Mouse (Mus musculus) stomach, embryonic 16.5 days (tissue): ENCODE data around the gene Atg10. TPM values are rescaled to one million over a fixed set of nuclear protein-coding genes. Genes with fewer than 3 reads are reported as not detected.

Experiments
- ATAC-seq: fragments of 200-750 bp; cut with Nextera tagmentation; 2 replicates; pipeline ENCODE4 v1.8.0; 2017; ENCODE audit warnings: moderate number of reproducible peaks, moderate TSS enrichment; ENCODE audit not compliant: insufficient read depth, low FRiP score
- H3K27ac ChIP-seq: fragments of 300-500 bp; sonication (generic); 2 replicates; pipeline ENCODE4 v1.5.1; 2014; ENCODE audit warnings: low read length
- H3K27me3 ChIP-seq: fragments of 300-500 bp; sonication (generic); 2 replicates; pipeline ENCODE4 v1.6.1; 2014; ENCODE audit warnings: low read length, control low read depth, mixed read lengths; ENCODE audit not compliant: control insufficient read depth, insufficient read depth
- H3K36me3 ChIP-seq: fragments of 300-500 bp; sonication (generic); 2 replicates; pipeline ENCODE4 v1.6.1; 2014; ENCODE audit warnings: low read length; ENCODE audit not compliant: control insufficient read depth, insufficient read depth
- H3K4me1 ChIP-seq: fragments of 300-500 bp; sonication (generic); 2 replicates; pipeline ENCODE4 v1.6.1; 2014; ENCODE audit warnings: low read length, control low read depth, mixed read lengths; ENCODE audit not compliant: control insufficient read depth, insufficient read depth
- H3K4me2 ChIP-seq: fragments of 300-500 bp; sonication (generic); 2 replicates; pipeline ENCODE4 v1.6.1; 2014; ENCODE audit warnings: low read depth, low read length, mixed read lengths
- H3K4me3 ChIP-seq: fragments of 300-500 bp; sonication (generic); replicated peaks from 2 replicates; pipeline ENCODE4 v1.5.1; 2014; ENCODE audit warnings: mild to moderate bottlenecking, low read length
- H3K9ac ChIP-seq: fragments of 300-500 bp; sonication (generic); 2 replicates; pipeline ENCODE4 v1.6.1; 2014; ENCODE audit warnings: low read length
- H3K9me3 ChIP-seq: fragments of 300-500 bp; sonication (generic); replicated peaks from 2 replicates; pipeline ENCODE4 v1.6.1; 2016; ENCODE audit warnings: low read length, control low read depth; ENCODE audit not compliant: control insufficient read depth
- WGBS: fragments of 180-500 bp; shearing (Covaris S2); extraction: QIAGEN DNeasy Blood & Tissue Kit; methylation state at CpG from one replicate; pipeline ENCODE4 v1.1.7; 2014; 5-methylcytosine and 5-hydroxymethylcytosine counted together
- polyA plus RNA-seq: library from polyadenylated mRNA; unstranded; fragments of >200 nt; fragmentation: Nextera tagmentation; extraction: Ambion mirVana; gene quantifications from 2 replicates; pipeline ENCODE4 v1.2.1, GENCODE M21; 2015

The Atg10 gene
- polyA plus RNA-seq, 1 experiment from 2014 or later = 15.2 TPM

DNA sequence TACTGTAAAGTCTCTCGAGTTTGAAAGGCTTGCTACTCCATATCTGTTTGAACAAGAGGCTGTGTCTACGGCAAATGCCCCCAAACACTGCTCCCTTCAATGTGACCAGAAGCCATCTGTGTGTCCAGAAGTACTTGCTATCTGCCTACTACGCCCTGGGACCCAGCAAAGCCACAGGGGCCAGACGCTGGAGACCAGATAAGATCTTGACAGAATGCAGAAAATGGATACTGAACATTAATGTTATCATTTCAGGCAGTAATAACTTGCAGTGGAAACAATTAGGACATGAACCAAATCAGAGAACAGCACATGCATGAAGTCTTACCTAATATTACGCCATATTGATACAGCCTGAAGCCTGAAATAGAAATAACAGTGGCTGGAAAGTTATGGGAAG lies 56.2 kb downstream of the Atg10 start:
- Histone ChIP-seq H3K9ac (no peak overlapping the region), H3K27me3 (no peaks in the 10 kb centered on the region), H3K27ac (no peak overlapping the region), H3K4me3 (no peak overlapping the region), H3K4me1 (peaks cover 12% of the 10 kb centered on the region), H3K36me3 (no peaks in the 10 kb centered on the region), H3K4me2 (no peak overlapping the region), H3K9me3 (no peaks in the 10 kb centered on the region)
- no peak for ATAC-seq
- 74% methylated on average over 5 of the region's 5 CpGs for WGBS

DNA sequence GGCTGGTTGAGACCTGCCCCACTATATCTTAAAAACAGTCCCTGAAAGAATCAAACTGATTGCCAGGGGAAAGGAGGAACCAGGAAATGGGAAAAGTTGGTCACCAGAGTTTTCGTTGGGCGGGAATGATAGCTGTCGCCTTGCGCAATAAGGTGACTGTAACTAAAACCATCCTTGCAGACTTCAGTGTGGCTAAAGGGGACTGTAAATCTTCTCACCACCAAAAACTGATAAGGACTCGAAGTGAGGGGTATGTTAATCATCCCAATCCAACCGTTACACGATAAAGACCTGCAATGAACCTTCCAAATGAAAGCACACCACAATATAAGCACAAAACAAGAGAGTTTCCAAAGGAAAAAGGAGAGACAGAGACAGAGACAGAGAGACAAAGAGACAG lies 57.5 kb downstream of the Atg10 start:
- H3K4me3 ChIP-seq = no peak overlapping the region
- ATAC-seq = no peak
- H3K27me3 ChIP-seq = no peaks in the 10 kb centered on the region
- no peaks in the 10 kb centered on the region for H3K36me3 ChIP-seq
- WGBS = 74% methylated on average over 7 of the region's 7 CpGs
- no peaks in the 10 kb centered on the region for H3K9me3 ChIP-seq
- H3K4me1 ChIP-seq = peaks cover 15% of the 10 kb centered on the region
- H3K4me2 ChIP-seq = no peak overlapping the region; the same call in 1 of the 2 replicates
- H3K27ac ChIP-seq = no peak overlapping the region; the same call in 1 of the 2 replicates
- no peak overlapping the region for H3K9ac ChIP-seq

DNA sequence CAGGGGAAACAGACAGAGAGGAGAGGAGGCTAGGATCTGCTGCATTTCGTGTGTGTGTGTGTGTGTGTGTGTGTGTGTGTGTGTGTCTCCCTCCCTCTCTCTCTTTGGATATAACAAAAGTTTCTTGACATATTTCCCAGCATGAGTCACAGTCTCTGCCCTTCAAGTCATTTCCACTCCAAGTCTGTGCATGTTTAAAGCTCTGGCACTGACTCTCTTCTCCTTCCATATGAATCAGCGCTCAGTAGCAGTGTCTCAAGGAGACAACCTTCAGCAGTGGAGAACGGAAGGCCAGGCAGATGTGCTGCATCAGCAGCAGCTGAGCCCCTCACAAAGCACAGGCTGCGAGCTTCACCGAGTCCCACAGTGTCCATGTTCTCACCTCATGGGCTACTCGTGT lies 58.6 kb downstream of the Atg10 start:
- Histone ChIP-seq H3K9ac (peak overlapping the region; percentile 40; the same call in 1 of the 2 replicates), H3K9me3 (no peaks in the 10 kb centered on the region), H3K4me1 (peaks cover 15% of the 10 kb centered on the region), H3K27me3 (no peaks in the 10 kb centered on the region), H3K4me3 (no peak overlapping the region), H3K36me3 (no peaks in the 10 kb centered on the region), H3K4me2 (no peak overlapping the region), H3K27ac (peak overlapping the region; percentile 87)
- WGBS = 44% methylated on average over 6 of the region's 6 CpGs
- peak; percentile 86 for ATAC-seq

DNA sequence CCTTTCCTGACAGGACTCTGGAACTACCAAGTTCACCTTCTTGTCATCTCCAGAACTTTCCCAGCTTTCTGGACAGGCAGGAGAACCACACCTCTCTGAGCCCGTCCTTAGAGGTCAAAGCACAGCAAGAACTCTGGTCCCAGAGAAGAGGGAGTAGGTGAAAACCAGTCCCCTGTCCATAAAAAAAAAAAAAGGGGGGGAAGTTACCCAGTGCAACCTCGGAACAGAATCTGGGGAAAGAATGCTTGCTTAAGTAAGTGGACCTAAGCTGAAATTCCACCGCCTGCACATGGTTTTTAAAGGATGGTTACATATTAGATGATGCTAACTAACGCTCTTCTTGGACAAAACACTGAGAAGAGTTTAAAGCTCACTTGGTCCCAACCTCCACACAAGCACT lies 60.5 kb downstream of the Atg10 start:
- H3K4me3 ChIP-seq = no peak overlapping the region
- peaks cover 15% of the 10 kb centered on the region for H3K4me1 ChIP-seq
- H3K36me3 ChIP-seq = no peaks in the 10 kb centered on the region
- H3K9ac ChIP-seq = no peak overlapping the region
- H3K27ac ChIP-seq = no peak overlapping the region
- H3K4me2 ChIP-seq = no peak overlapping the region
- 73% methylated on average over 4 of the region's 4 CpGs for WGBS
- ATAC-seq = no peak
- H3K27me3 ChIP-seq = no peaks in the 10 kb centered on the region
- H3K9me3 ChIP-seq = no peaks in the 10 kb centered on the region

DNA sequence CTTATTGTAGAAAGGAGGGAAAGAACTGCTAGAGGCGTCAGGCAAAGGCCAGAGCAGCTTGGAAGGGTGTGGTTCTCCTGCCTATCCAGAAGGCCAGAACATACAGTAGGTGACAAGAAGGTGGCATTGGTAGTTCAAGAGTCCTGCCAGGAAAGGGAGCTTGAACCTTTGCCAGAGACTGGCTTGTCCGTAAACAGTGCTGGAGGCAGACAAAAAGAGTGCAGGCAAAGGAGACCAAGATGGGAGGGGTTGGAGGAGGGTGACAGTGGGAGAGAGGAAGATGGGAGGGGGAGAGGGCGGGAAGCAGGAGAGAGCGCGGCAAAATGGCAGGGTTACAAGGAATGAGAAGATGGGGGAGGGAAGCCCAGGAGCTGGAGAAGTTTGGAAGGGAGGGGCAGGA lies 61.3 kb downstream of the Atg10 start:
- no peak for ATAC-seq
- Histone ChIP-seq H3K4me3 (no peak overlapping the region), H3K9me3 (no peaks in the 10 kb centered on the region), H3K4me2 (no peak overlapping the region), H3K4me1 (peaks cover 15% of the 10 kb centered on the region), H3K27me3 (no peaks in the 10 kb centered on the region), H3K9ac (no peak overlapping the region), H3K27ac (no peak overlapping the region), H3K36me3 (no peaks in the 10 kb centered on the region)
- WGBS = 38% methylated on average over 5 of the region's 5 CpGs

DNA sequence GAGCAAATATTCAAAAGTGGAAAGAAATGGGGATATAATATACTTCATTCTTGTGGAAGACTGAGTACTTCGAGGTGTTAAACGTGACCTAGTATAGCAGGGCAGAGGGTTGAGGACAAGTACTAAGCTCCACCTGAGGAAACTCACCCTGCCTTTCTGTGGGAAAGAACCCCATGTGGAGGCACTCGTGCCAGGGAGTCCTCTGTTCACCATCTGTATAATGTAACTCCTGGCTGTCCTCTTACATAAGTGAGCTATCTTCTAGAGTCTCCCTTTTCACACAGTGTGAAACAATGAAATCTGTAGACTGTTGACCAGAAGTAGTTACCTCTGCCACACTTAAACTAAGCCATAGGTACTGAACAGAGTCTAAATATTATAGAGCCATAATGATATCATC lies 63.2 kb downstream of the Atg10 start:
- Histone ChIP-seq H3K9ac (no peak overlapping the region), H3K27ac (no peak overlapping the region), H3K36me3 (no peaks in the 10 kb centered on the region), H3K27me3 (no peaks in the 10 kb centered on the region), H3K4me2 (no peak overlapping the region), H3K9me3 (no peaks in the 10 kb centered on the region), H3K4me3 (no peak overlapping the region), H3K4me1 (peaks cover 11% of the 10 kb centered on the region; the same call in 1 of the 2 replicates)
- ATAC-seq = no peak
- WGBS = 81% methylated on average over 3 of the region's 3 CpGs

DNA sequence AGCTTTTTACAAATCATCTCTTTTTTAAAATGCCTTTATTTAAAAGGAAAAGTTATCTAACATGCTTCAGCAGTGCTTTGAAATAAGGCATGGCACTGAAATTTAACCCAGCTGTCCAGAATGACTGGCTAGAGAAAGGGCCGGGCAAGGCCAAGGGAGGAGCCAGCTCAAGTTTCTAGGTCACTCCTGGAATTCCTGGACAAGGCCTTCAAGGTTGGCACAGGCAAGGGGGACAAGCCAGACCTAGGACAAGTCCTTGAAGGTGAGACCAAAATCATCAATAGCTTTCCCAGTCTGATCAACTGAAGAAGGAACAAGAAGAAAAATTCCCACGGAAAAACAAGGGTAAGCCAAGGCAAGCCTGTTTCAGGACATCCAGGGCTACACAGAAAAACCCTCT lies 63.9 kb downstream of the Atg10 start:
- Histone ChIP-seq H3K27me3 (no peaks in the 10 kb centered on the region), H3K9ac (no peak overlapping the region), H3K9me3 (no peaks in the 10 kb centered on the region), H3K4me1 (peaks cover 11% of the 10 kb centered on the region; the same call in 1 of the 2 replicates), H3K27ac (no peak overlapping the region), H3K4me3 (no peak overlapping the region), H3K4me2 (no peak overlapping the region), H3K36me3 (no peaks in the 10 kb centered on the region)
- WGBS = 72% methylated on average over 2 of the region's 2 CpGs
- no peak for ATAC-seq

DNA sequence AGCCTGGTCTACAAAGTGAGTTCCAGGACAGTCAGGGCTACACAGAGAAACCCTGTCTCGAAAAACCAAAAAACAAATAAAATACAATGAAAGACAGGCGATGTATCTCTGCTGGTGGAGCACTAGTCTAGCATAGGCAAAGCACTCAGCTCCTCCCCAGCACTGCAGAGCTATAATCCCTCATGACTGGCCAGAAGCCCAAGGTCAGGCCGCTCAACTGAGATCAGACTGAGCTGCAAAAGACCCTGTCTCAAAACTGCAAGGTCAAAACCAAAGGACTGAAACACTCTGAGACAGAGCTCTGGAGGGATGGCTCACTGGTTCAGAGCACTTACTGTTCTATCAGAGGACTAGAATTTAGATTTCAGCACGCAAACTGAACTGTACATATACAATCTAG lies 65.8 kb downstream of the Atg10 start:
- 86% methylated on average over 4 of the region's 4 CpGs for WGBS
- H3K27ac ChIP-seq = no peak overlapping the region
- H3K36me3 ChIP-seq = no peaks in the 10 kb centered on the region
- no peak overlapping the region for H3K4me2 ChIP-seq
- no peak for ATAC-seq
- H3K4me3 ChIP-seq = no peak overlapping the region
- H3K4me1 ChIP-seq = peaks cover 6% of the 10 kb centered on the region; the same call in 1 of the 2 replicates
- no peaks in the 10 kb centered on the region for H3K9me3 ChIP-seq
- no peaks in the 10 kb centered on the region for H3K27me3 ChIP-seq
- no peak overlapping the region for H3K9ac ChIP-seq

DNA sequence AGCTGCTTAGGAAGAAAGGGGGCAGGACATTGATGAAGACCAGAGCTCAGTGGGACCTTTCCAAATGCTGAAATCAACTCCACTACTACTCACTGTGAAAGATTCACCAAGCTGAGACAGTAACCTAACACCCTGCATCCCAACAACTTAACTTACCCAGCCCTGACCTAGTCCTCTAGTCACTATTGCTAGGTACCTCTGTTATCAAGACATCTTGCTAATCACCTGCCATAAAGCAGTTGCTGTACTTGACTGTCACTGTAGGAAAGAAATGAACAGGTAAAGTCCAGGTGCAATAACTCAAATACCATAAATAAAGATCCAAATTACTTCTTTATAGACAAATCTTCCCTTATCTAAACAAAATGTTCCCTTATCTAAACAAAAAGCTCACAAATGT lies 66.3 kb downstream of the Atg10 start:
- Histone ChIP-seq H3K27ac (no peak overlapping the region), H3K36me3 (no peaks in the 10 kb centered on the region), H3K4me3 (no peak overlapping the region), H3K27me3 (no peaks in the 10 kb centered on the region), H3K4me1 (0 out of 2 replicates have a peak, but pooled peaks cover 2% of the 10 kb centered on the region), H3K9me3 (no peaks in the 10 kb centered on the region), H3K4me2 (no peak overlapping the region), H3K9ac (no peak overlapping the region)
- ATAC-seq = no peak

DNA sequence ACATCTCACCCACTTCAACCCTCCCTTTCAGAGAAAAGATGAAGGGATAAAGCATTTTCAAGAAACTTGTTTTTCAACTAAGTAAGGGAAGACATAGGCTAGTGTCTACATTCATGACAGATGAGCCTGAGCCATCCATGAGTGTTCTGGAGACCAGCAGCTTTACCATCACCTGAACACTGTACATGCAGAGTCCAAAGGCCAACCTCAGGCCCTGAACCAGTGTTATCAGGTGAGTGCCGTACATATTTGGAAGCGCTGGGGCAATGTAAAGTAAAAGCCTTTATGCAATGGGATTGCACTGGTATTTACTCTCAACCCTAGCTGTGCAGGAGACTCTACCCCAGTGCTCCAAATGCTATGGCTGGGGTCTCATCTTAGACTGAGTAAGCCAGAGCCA lies 66.8 kb downstream of the Atg10 start:
- 76% methylated on average over 2 of the region's 2 CpGs for WGBS
- H3K4me1 ChIP-seq = no peaks in the 10 kb centered on the region
- H3K36me3 ChIP-seq = no peaks in the 10 kb centered on the region
- no peaks in the 10 kb centered on the region for H3K9me3 ChIP-seq
- H3K4me3 ChIP-seq = no peak overlapping the region
- no peak for ATAC-seq
- H3K9ac ChIP-seq = no peak overlapping the region
- H3K4me2 ChIP-seq = no peak overlapping the region
- no peak overlapping the region for H3K27ac ChIP-seq
- H3K27me3 ChIP-seq = no peaks in the 10 kb centered on the region
